Mouse (Mus musculus) testis, postnatal 14 days (tissue): ENCODE results near the gene Pop4.
"Not testable (repeated sequence)": the region's sequence is repeated elsewhere in the genome, so short reads cannot be mapped to it uniquely, and the experiment has no call there.

Experiments
- DNase-seq: peaks from one replicate; pipeline ENCODE4 v3.0.0; 2021; ENCODE audit warnings: low spot score

Gene Pop4

GRCm38 (mm10) chr7:38270703-38271510, at the start of gene Pop4:
Gene Pop4, minus strand, starts transcription at chr7:38271423.
- DNase-seq = peak; percentile 90

DNA sequence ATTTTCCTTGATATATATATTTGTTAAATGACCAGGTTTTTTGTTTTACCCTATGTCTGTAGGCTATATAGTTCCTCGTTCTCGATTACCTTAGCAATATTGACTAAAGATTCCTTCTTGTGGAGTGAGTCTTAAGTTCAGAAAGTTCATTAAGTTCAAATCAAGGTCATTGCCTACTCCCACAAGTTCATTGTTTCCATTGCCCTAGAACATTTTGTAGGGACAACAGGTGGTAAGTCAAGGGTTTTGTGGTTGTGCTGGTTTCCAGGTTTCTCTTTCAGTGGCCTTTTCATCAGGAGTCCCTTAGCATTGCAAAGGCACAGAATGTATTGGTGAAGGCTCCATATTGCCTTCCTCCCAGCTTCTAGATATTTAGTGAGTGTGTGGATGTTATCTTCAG, 49.4 kb upstream of the Pop4 start:
- no peak for DNase-seq

DNA sequence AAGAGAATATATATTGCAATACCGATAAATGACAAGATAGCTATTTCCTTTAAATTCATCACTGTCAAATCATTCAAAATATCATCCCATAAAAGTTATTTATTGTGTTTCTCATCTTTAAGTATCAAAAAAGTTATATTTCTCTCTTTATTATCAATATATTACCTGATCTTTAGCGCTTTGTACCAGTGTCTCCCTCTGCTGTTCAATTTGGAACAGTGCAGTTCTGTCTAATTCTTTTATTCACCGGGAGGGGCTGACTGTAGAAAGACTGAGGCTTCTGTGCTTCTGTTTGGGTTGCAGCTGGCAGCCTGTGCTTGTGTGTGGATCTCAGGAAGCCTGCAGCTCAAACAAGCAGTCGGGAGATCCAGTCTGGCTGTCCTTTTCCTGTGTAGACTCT, 11.0 kb upstream of the Pop4 start:
- DNase-seq = not testable (repeated sequence)

GRCm38 (mm10) chr7:38272551-38272950, 1.3 kb upstream of the Pop4 start:
- DNase-seq = no peak

- no peak for DNase-seq
These were observed 636 bp upstream of the Pop4 start for GRCm38 (mm10) chr7:38271859-38272258.

DNA sequence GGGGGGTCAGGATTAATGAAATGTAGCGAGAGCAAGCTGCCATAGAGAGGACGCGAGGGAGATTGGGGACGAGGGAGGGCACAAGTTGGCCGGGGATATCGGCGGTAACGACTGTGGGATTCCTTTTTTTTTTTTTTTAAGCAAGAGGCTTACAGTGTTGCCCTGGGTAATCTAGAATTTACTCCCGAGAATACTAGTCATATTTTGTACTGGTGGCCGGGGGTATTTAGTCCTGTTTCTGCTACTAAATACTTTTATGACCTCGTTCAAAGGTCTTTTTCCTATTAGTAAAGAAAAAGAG, 238 bp upstream of the Pop4 start:
- DNase-seq = no peak

DNA sequence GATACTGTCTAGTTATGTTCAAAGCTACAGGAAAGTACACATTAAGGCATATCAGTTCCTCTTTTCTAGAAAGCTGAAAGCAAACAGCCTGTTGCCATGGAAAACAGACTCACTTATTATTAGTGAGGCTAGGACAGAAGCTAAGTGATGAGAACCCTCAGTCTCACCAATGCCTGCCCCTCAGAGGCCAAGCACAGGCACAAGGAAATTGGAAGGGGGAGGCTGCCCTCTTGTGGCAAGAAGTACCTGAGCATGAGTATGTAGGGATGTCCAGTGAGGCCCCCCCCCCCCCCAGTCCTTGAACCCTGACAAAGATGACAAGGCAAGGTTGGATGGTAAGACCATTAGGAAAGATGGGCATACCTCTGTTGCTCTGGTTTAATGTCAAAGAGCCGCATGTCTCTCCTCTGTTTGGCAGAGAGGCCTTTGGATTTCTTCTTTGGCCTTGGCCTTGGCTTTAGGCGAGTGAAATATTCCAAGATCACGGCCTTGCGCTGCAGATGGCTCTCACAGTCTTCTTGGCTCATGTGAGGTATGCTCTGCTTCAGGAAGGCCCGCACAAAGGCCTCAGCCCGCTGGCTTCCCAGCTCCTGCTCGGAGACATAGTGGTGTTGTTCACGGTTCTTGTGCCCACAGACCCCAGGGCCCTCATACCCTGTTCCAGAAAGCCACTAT, 4.1 kb downstream of the Pop4 start:
- DNase-seq = peak; percentile 18

GRCm38 (mm10) chr7:38262406-38262805, 8.8 kb downstream of the Pop4 start:
- DNase-seq = no peak

DNA sequence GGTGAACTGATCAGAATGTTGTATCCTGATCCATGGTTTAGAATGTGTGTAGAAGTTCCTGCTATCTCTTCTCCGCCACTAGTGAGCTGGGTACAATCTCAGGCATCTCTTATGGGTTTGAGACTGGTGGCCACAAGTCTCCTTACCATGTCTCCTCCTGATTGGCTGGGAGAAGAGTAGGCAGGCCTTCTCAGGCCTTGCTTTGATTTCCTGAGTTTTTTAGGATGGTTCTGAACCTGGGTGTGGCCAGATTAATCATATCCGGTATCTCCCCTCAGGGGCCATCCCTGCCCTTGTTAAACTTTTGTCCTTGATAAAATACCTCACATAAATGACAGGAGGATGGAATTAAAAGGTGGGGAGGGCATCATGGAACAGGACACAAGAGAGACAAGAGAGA, 11.6 kb downstream of the Pop4 start:
- DNase-seq = no peak

GRCm38 (mm10) chr7:38253441-38253840, 17.8 kb downstream of the Pop4 start:
- DNase-seq = no peak

DNA sequence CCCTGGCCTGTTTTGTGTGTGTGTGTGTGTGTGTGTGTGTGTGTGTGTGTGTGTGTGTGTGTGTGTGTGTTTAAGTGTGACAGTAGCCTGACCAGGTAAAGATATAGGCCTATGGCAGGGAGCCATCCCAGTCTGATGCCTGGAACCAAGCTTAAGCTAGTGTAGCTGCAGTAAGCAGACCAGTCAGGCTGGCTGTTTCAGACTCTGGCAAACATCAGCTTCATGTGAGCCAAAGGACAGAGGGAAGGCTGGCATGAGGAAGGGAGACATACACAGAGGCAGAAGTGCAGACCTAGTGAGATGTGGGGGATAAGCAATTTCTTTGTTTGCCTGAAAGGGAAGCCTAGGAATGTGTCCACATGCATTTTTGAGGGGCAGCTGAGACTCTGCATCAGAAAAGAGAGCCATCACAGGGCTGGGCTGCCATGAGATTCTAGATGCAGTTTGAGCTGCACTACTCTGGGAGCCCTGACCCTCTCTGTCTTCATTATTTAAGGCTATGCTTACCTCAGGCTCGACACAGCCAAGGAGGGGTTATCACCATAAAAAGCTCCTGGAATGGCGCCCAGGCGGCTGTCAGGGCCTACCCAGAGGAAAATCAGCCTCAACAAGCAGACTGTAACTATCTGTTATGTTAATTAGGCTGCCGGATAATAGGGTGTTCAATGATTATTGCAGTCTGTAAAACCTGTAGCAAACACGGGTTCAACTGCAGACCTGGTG, 19.6 kb downstream of the Pop4 start:
- DNase-seq = no peak

DNA sequence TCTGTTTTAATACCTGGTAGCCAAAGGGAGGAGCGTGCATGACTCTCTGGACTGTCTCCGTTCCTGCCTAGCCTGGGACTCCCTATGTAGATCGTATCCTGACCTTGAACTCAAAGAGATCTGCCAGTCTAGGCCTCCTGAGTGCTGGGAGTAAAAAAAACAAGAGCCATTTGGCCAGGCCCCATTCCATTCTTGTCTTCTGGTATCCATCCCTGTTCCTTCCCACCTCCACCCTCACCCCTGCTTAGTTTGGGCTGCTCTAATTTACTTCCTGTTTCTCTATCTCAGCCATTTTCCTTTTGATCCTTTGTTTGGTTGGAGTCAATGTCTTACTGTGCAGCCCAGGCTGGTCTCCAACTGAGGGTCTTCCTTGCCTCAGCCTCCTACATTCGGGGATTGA, 28.8 kb downstream of the Pop4 start:
- DNase-seq = no peak

DNA sequence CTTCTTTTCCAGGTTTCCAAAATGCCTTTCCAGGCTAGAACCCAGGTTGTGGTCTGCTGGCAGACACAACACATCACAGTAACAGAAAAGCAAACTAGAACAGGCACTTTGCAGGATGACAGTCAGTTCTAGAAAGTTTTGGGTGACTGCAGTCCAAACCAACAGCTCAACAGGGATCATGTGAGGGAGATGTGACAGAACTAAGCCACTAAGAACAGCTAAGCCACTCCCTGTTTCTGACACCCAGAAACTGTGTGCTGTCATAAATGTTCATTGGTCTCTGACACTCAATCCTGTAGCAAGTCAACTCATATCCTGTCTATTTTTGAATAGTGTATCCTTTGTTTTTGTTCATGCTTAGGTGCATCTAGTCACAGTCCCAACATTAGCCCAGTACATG, 34.1 kb downstream of the Pop4 start:
- no peak for DNase-seq

DNA sequence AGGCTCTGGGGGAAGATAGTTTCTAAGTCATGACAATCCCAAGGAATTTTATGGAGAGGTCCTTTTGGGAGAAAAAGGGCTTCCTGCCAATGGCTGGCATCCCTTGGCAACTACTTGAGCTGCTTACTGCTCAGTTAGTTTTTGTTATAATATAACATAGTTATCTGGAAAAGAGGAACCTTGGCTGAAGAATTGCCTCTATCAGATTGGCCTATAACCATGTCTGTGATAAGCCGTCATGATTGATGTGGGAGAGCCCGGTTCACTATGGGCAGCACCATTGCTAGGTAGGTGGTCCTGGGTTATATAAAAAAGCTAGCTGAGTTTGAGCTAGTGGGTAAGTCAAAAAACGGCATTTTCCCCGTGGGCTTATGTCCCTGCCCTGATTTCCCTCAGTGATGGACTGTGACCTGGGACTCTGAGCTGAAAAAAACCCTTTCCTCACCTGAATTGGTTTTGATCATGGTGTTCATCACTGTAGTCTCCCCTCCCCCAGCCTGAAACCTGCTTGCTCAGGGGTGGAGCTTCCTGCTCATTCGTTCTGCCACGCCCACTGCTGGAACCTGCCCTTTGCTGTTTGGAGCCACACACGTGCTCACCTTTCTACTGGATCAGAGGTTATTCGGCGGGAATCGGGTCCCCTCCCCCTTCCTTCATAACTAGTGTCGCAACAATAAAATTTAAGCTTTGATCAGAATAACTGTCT, 34.7 kb downstream of the Pop4 start:
- no peak for DNase-seq

DNA sequence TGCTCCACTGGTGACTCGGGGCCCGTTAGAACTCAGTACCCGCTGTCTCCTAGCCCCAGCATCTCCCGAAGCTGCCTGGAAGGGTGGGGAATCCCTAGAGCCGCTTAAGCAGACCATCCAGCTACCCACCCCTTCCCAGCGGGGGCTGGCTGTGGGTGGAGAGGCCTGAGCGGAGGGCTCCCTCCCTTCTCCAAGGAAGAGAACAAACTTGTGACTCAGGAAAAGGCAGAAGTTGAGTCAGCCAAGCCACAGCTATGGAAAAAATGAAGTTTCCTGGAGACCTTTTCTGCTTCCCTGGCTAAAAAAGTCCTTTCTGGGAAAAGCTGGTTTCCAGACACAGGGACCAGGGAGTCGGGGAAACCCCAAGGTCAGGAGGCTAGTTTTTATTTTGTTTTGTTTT, 40.9 kb downstream of the Pop4 start:
- DNase-seq = no peak

- DNase-seq = no peak
These were observed 42.9 kb downstream of the Pop4 start for GRCm38 (mm10) chr7:38228329-38228728.

DNA sequence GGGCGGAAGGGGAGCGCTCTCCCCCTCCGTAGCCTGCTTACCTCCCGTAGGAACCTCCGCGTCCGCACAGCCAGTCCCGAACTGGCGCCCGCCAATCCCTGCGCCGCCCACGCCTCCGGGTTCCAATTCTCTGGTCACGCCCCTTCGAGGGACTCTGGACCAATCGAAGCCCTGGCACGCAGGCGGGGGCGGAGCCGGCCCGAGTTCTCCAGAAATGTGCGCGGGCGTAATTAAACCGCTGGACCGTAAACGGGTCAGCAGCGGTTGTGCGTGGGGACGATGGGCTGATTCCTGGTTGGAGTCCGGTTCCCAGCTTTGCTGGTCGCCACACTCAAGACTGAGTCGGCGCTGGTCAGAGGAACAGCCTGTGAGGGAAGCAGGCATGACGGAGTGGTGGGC, 43.3 kb downstream of the Pop4 start, which contains the start of gene Plekhf1:
Plekhf1 (minus strand) TSS at position 117 of the 399 bp plus-strand sequence.
- peak; percentile 92 for DNase-seq

DNA sequence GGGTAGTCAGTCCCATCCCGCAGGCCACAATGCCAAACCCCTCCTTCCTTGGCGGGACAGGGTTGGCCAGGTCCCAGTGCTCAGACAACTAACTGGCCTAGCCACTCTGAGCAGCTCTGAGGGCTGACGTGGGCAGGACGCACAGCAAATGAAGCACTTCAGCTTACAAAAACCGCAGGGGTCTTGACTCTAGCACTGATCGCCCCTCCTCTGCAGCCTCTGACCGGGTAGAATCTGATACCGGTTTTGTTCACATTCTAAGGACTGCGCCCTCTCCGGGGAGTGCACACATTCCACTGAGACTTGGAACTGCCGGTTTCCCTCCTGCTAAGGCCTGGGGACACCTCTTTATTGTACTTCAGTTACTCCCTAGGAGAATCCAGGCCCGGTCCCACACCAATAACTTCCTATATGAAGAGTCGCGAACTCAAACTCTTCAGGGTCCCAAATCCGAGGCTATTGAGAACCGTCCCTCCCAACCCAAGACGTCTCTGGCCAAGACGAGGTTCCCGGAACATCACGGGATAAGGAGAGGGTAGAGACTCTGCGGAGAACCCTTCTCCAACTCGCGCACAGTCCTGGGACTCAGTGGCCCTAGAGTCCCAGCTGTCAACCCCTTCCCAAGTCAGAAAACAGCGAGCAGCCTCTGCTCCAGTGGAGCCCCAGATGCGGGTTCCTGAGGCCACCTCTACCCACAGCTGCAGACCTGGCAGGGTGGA, 43.9 kb downstream of the Pop4 start:
- peak; percentile 76 for DNase-seq

GRCm38 (mm10) chr7:38226226-38226625, 45.0 kb downstream of the Pop4 start:
- DNase-seq = no peak

- peak; percentile 64 for DNase-seq
These were observed 46.5 kb downstream of the Pop4 start for GRCm38 (mm10) chr7:38224577-38225369.

DNA sequence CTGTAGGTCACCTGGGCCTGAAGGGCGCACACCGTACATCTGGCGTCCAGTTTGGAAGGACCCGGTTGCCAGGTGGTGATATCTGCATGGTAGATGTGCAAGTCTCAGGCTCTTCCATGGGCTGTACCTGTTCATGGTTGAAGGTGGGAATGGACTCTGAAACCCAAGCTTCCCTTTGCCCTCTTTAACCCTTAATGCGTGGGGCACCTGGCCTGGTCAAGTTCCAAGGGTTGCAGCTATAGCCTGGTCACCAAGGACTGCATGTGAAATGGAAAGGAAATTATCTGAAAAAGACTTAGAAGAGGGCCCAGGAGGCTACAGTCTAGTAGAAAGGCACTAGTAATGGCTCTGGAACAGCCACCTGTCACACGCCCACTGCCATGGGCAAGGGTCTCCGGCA, 50.4 kb downstream of the Pop4 start:
- no peak for DNase-seq
